Mouse (Mus musculus): ENCODE measurements around the gene Ppp1r13l. TPM values are rescaled to one million over a fixed set of nuclear protein-coding genes. Genes with fewer than 3 reads are reported as not detected.

The Ppp1r13l gene
- polyA plus RNA-seq, 1 experiment from 2014 or later: 9.0 TPM

- Histone ChIP-seq H3K9me3 (no peaks in the 10 kb centered on the region), H3K9ac (no peak overlapping the region), H3K4me2 (replicated peaks) (no peak overlapping the region), H3K27ac (no peak overlapping the region), H3K36me3 (peaks cover 37% of the 10 kb centered on the region), H3K27me3 (no peaks in the 10 kb centered on the region), H3K4me3 (no peak overlapping the region), H3K4me1 (no peaks in the 10 kb centered on the region)
- WGBS: 73% methylated on average over 18 of the region's 18 CpGs
- ATAC-seq (ENCODE audit: low FRiP score, low read depth): no peak
Measured at GRCm38 (mm10) chr7:19375368-19375767, 15.8 kb downstream of the Ppp1r13l start.

- Histone ChIP-seq H3K4me3 (no peak overlapping the region), H3K9ac (no peak overlapping the region), H3K27ac (no peak overlapping the region), H3K27me3 (no peaks in the 10 kb centered on the region), H3K4me1 (no peaks in the 10 kb centered on the region), H3K36me3 (peaks cover 37% of the 10 kb centered on the region), H3K4me2 (replicated peaks) (no peak overlapping the region), H3K9me3 (no peaks in the 10 kb centered on the region)
- WGBS: 83% methylated on average over 4 of the region's 4 CpGs
- no peak for ATAC-seq (ENCODE audit: low FRiP score, low read depth)
Measured at GRCm38 (mm10) chr7:19376019-19376418, 16.5 kb downstream of the Ppp1r13l start.

GRCm38 (mm10) chr7:19378049-19378448 is 18.5 kb downstream of the Ppp1r13l start:
- H3K4me2 ChIP-seq (replicated peaks): no peak overlapping the region
- ATAC-seq (ENCODE audit: low FRiP score, low read depth): no peak
- no peaks in the 10 kb centered on the region for H3K9me3 ChIP-seq
- H3K36me3 ChIP-seq: peaks cover 37% of the 10 kb centered on the region
- no peaks in the 10 kb centered on the region for H3K27me3 ChIP-seq
- H3K4me1 ChIP-seq: peaks cover 7% of the 10 kb centered on the region
- whole genome bisulfite sequencing: 75% methylated on average over 8 of the region's 8 CpGs
- H3K9ac ChIP-seq: no peak overlapping the region
- no peak overlapping the region for H3K27ac ChIP-seq
- no peak overlapping the region for H3K4me3 ChIP-seq

GRCm38 (mm10) chr7:19381377-19382165 is 22.0 kb downstream of the Ppp1r13l start, which contains the start of gene Ercc2:
Gene Ercc2, plus strand, starts transcription at chr7:19382010.
- peak within 1 kb of the TSS; percentile 91 for H3K4me2 ChIP-seq (replicated peaks)
- H3K4me3 ChIP-seq: peak within 1 kb of the TSS; percentile 95
- WGBS: 6% methylated on average over 48 of the region's 48 CpGs
- H3K9ac ChIP-seq: peak within 1 kb of the TSS; percentile 88
- H3K36me3 ChIP-seq: peaks cover 47% of the 10 kb centered on the region
- no peaks in the 10 kb centered on the region for H3K9me3 ChIP-seq
- peak; percentile 96 for ATAC-seq (ENCODE audit: low FRiP score, low read depth)
- H3K27me3 ChIP-seq: no peaks in the 10 kb centered on the region
- no peak within 1 kb of the TSS for H3K27ac ChIP-seq
- peaks cover 15% of the 10 kb centered on the region for H3K4me1 ChIP-seq

GRCm38 (mm10) chr7:19382166-19382541 is 22.6 kb downstream of the Ppp1r13l start:
- peak; percentile 52; the same call in 1 of the 2 replicates for ATAC-seq (ENCODE audit: low FRiP score, low read depth)
- no peak overlapping the region for H3K27ac ChIP-seq
- peak overlapping the region; percentile 91 for H3K4me2 ChIP-seq (replicated peaks)
- peaks cover 50% of the 10 kb centered on the region for H3K36me3 ChIP-seq
- H3K4me1 ChIP-seq: peaks cover 15% of the 10 kb centered on the region
- no peaks in the 10 kb centered on the region for H3K27me3 ChIP-seq
- H3K9ac ChIP-seq: peak overlapping the region; percentile 88
- H3K4me3 ChIP-seq: peak overlapping the region; percentile 95
- H3K9me3 ChIP-seq: no peaks in the 10 kb centered on the region
- WGBS: under 1% methylated on average over 35 of the region's 37 CpGs

GRCm38 (mm10) chr7:19383708-19384107 is 24.2 kb downstream of the Ppp1r13l start:
- 89% methylated on average over 9 of the region's 9 CpGs for WGBS
- H3K27ac ChIP-seq: no peak overlapping the region
- peaks cover 53% of the 10 kb centered on the region for H3K36me3 ChIP-seq
- H3K4me3 ChIP-seq: no peak overlapping the region
- H3K4me2 ChIP-seq (replicated peaks): peak overlapping the region; percentile 91; the same call in 1 of the 2 replicates
- H3K4me1 ChIP-seq: peaks cover 15% of the 10 kb centered on the region
- ATAC-seq (ENCODE audit: low FRiP score, low read depth): no peak
- H3K9ac ChIP-seq: no peak overlapping the region
- H3K9me3 ChIP-seq: no peaks in the 10 kb centered on the region
- H3K27me3 ChIP-seq: no peaks in the 10 kb centered on the region

GRCm38 (mm10) chr7:19388699-19389413 is 29.3 kb downstream of the Ppp1r13l start:
- no peak for ATAC-seq (ENCODE audit: low FRiP score, low read depth)

GRCm38 (mm10) chr7:19394484-19394883 is 34.9 kb downstream of the Ppp1r13l start:
- no peak overlapping the region for H3K27ac ChIP-seq
- no peaks in the 10 kb centered on the region for H3K9me3 ChIP-seq
- no peak overlapping the region for H3K4me2 ChIP-seq (replicated peaks)
- H3K27me3 ChIP-seq: peaks cover 8% of the 10 kb centered on the region
- no peak overlapping the region for H3K9ac ChIP-seq
- H3K4me1 ChIP-seq: peaks cover 6% of the 10 kb centered on the region
- no peak for ATAC-seq (ENCODE audit: low FRiP score, low read depth)
- 87% methylated on average over 8 of the region's 8 CpGs for WGBS
- H3K4me3 ChIP-seq: no peak overlapping the region
- peaks cover 66% of the 10 kb centered on the region for H3K36me3 ChIP-seq

More at GRCm38 (mm10) chr7:19388699-19389413, 29.3 kb downstream of the Ppp1r13l start:
- no peak overlapping the region for H3K9ac ChIP-seq
- peaks cover under 1% of the 10 kb centered on the region; the same call in 1 of the 2 replicates for H3K4me1 ChIP-seq
- H3K4me3 ChIP-seq: no peak overlapping the region
- peaks cover 98% of the 10 kb centered on the region for H3K36me3 ChIP-seq
- no peak overlapping the region for H3K27ac ChIP-seq
- H3K27me3 ChIP-seq: no peaks in the 10 kb centered on the region
- WGBS: 70% methylated on average over 10 of the region's 10 CpGs
- H3K4me2 ChIP-seq (replicated peaks): no peak overlapping the region
- no peaks in the 10 kb centered on the region for H3K9me3 ChIP-seq

- no peak for ATAC-seq (ENCODE audit: low FRiP score, low read depth)
Measured at GRCm38 (mm10) chr7:19399496-19400280, 40.1 kb downstream of the Ppp1r13l start.

GRCm38 (mm10) chr7:19400946-19401345 is 41.4 kb downstream of the Ppp1r13l start:
- Histone ChIP-seq H3K4me2 (replicated peaks) (no peak overlapping the region), H3K4me1 (peaks cover 22% of the 10 kb centered on the region), H3K36me3 (peaks cover 2% of the 10 kb centered on the region; the same call in 1 of the 2 replicates), H3K27ac (no peak overlapping the region), H3K4me3 (no peak overlapping the region), H3K9ac (no peak overlapping the region), H3K27me3 (peaks cover 66% of the 10 kb centered on the region), H3K9me3 (peaks cover 9% of the 10 kb centered on the region; the same call in 1 of the 2 replicates)
- WGBS: 77% methylated on average over 4 of the region's 4 CpGs
- no peak for ATAC-seq (ENCODE audit: low FRiP score, low read depth)

More at GRCm38 (mm10) chr7:19399496-19400280, 40.1 kb downstream of the Ppp1r13l start:
- Histone ChIP-seq H3K9me3 (peaks cover 9% of the 10 kb centered on the region; the same call in 1 of the 2 replicates), H3K36me3 (peaks cover 14% of the 10 kb centered on the region), H3K9ac (peak overlapping the region; percentile 51), H3K27me3 (peaks cover 58% of the 10 kb centered on the region), H3K4me2 (replicated peaks) (peak overlapping the region; percentile 64), H3K4me1 (peaks cover 22% of the 10 kb centered on the region), H3K4me3 (peak overlapping the region; percentile 38), H3K27ac (no peak overlapping the region)
- 2% methylated on average over 27 of the region's 27 CpGs for WGBS

- H3K27me3 ChIP-seq: peaks cover 70% of the 10 kb centered on the region
- no peak overlapping the region for H3K9ac ChIP-seq
- H3K27ac ChIP-seq: no peak overlapping the region
- H3K9me3 ChIP-seq: peaks cover 9% of the 10 kb centered on the region; the same call in 1 of the 2 replicates
- 84% methylated on average over 9 of the region's 9 CpGs for whole genome bisulfite sequencing
- peaks cover 22% of the 10 kb centered on the region for H3K4me1 ChIP-seq
- ATAC-seq (ENCODE audit: low FRiP score, low read depth): no peak
- H3K4me2 ChIP-seq (replicated peaks): no peak overlapping the region
- no peaks in the 10 kb centered on the region for H3K36me3 ChIP-seq
- no peak overlapping the region for H3K4me3 ChIP-seq
Measured at GRCm38 (mm10) chr7:19402535-19403112, 43.1 kb downstream of the Ppp1r13l start.
